Mouse (Mus musculus) cerebellum, adult 11-12 months (tissue): ENCODE measurements around the gene E330009J07Rik.

Source experiments
- DNase-seq: peaks from one replicate; pipeline ENCODE4 v3.0.0; 2022

E330009J07Rik gene

GRCm38 (mm10) chr6:40436047-40436483 is at the start of gene E330009J07Rik:
Gene E330009J07Rik (minus strand): TSS chr6:40436135.
- DNase-seq: peak; percentile 95

DNA sequence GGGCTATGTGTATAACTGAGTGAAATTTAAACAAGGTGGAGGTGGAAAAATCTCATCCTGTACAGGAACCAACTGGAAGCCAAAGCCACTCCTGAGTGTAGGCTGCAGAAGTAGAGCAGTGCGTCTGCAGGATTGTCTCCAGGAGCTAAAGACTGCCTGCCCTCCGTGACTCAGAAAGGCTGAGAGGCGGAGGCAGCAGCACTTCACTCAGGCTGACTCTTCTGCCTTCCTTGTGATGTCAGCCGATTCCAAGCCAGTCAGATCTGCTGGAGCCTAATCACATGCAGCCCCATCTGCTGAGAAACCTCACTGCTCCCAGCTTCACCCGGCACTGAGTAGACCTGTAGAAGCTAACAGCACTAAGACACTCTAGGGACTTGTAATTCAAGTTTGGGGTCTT is 46.4 kb upstream of the E330009J07Rik start:
- DNase-seq: no peak

DNA sequence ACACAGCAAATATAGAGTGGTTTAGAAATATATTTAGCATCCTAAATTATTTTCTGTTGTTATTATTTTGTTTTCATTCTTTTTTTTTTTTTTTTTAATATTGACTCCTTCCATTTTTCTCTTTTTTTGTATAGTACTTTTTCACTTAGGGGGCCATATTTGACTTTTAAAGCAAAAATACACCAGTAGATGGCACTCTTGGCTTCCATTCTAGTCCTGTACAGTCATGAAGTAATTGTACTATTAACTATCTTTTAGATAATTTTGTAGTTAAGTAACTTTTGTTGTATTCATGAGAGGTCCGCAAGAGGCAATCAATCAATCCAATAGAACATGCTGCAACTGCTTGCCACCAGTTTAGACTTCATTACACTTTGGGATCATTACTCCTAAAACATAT is 43.8 kb upstream of the E330009J07Rik start:
- no peak for DNase-seq

- no peak for DNase-seq
Measured at GRCm38 (mm10) chr6:40476132-40476531, 40.2 kb upstream of the E330009J07Rik start.

- DNase-seq: no peak
Measured at GRCm38 (mm10) chr6:40471720-40472010, 35.7 kb upstream of the E330009J07Rik start.

GRCm38 (mm10) chr6:40470916-40471719 is 35.2 kb upstream of the E330009J07Rik start, which contains the start of gene Ssbp1:
Gene Ssbp1 (plus strand): TSS chr6:40471352.
- DNase-seq: peak; percentile 90

- DNase-seq: no peak
Measured at GRCm38 (mm10) chr6:40465710-40466109, 29.8 kb upstream of the E330009J07Rik start.

GRCm38 (mm10) chr6:40454436-40455041 is 18.6 kb upstream of the E330009J07Rik start:
- DNase-seq: no peak

- DNase-seq: no peak
Measured at GRCm38 (mm10) chr6:40448626-40449025, 12.7 kb upstream of the E330009J07Rik start.

- DNase-seq: no peak
Measured at GRCm38 (mm10) chr6:40443281-40443928, 7.5 kb upstream of the E330009J07Rik start.

- DNase-seq: no peak
Measured at GRCm38 (mm10) chr6:40441755-40442154, 5.8 kb upstream of the E330009J07Rik start.

DNA sequence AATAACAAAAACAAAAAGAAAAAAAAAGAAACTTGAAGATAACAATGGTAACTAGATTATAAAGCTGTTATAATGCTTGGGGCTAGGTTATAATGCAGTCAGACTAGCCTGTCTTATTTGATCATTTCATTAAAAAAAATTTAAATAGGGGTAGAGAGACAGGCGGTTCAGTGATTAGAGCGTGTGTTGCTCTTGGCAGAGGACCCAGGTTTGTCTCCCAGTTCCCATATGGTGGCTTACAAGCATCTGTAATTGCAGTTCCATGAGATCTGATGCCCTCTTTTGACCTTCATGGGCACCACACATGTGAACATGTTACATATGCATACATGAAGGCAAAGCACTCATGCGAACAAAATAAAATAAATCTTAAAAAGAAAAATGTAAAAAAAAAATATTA is 5.3 kb upstream of the E330009J07Rik start:
- DNase-seq: no peak

GRCm38 (mm10) chr6:40439731-40440130 is 3.8 kb upstream of the E330009J07Rik start:
- no peak for DNase-seq

DNA sequence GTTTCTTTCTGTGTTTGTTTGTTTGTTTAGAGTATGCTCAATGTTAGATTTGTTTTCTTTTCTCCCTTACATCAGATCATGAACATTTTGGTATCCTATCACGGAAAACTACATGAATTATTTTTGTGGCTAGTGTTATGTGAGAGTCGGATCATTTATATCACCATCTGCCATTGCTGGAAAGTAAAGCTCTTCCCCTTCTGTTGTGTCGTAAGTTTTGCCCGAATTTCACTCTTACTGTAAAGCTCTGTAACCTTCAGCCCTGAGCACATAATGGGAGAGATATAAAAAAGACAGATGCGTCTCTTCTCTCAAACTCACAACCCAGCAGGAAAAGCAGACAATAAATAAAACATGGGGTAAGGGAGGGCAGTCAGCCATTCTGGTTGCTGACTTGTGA is 3.0 kb upstream of the E330009J07Rik start, which contains the start of gene Wee2:
Gene Wee2, plus strand, starts transcription at position 153 of the 400 bp plus-strand sequence.
- DNase-seq: no peak

- DNase-seq: peak; percentile 80
Measured at GRCm38 (mm10) chr6:40435151-40436046, 536 bp downstream of the E330009J07Rik start.

DNA sequence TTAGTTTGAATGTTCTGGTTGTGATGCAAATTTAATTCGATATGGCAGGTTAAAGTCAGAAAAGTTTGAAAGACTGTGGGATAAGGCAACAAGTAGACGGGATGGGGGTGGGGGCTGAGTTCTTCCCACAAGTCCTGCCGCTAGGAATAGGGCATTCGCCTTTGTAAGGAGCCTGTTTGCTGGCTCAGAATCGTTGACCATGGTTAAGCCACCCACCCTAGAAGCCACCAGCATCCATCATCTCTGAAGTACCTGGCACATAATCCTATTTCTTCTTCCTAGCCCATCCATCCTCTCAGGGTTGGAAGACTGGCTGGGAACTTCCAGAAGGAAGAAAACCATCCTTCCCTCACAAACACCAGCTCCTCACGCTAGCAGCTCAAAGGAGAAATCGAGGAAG is 1.2 kb downstream of the E330009J07Rik start:
- DNase-seq: peak; percentile 51

GRCm38 (mm10) chr6:40432346-40433275 is 3.3 kb downstream of the E330009J07Rik start:
- peak; percentile 91 for DNase-seq

DNA sequence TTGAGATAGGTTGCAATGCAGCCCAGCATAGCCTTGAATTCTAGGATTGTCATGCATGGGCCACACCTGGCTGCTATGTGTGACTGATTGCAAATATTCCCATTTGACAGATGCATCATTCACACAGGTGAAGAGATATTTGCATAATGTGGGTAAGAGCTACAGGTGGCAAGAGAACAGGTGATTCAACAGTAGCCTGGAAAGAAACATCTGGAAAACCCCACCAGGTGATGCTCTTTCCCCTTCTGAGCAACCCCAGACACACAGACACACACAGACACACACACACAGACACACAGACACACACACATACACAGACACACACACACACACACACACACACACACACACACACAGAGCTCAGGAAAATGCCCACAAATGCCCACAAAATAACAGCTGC is 4.1 kb downstream of the E330009J07Rik start:
- no peak for DNase-seq

GRCm38 (mm10) chr6:40431356-40431755 is 4.6 kb downstream of the E330009J07Rik start:
- DNase-seq: peak; percentile 91

- DNase-seq: peak; percentile 74
Measured at GRCm38 (mm10) chr6:40430878-40431277, 5.1 kb downstream of the E330009J07Rik start.

GRCm38 (mm10) chr6:40430251-40430650 is 5.7 kb downstream of the E330009J07Rik start:
- DNase-seq: peak; percentile 27
